Mouse (Mus musculus) Patski (cell line): ENCODE measurements around the gene Mzt1. TPM values are rescaled to one million over a fixed set of nuclear protein-coding genes. Genes with fewer than 3 reads are reported as not detected.

ENCODE experiments used
- ATAC-seq: fragments of 100-300 bp; one replicate; pipeline ENCODE4 v1.8.0; 2021
- CTCF ChIA-PET: fragments of 350-600 bp; sonication (Branson Sonifier 250); formaldehyde crosslinking; loops from one replicate; lab custom pipeline; 2022; ENCODE audit warnings: inconsistent platforms; lab: Charles Lee
- POLR2A ChIA-PET: fragments of 350-600 bp; sonication (Branson Sonifier 250); formaldehyde crosslinking; loops from one replicate; lab custom pipeline; 2022; ENCODE audit warnings: antibody characterized with exemption, inconsistent platforms; lab: Charles Lee
- DNase-seq: peaks from one replicate; pipeline ENCODE4 v3.0.0-alpha.2; 2011; ENCODE audit warnings: low read depth, low spot score
- H3K27me3 ChIP-seq: fragments of 371-371 bp; one replicate; pipeline ENCODE4 v1.5.1; 2021
- CTCF ChIP-seq: fragments of 100-300 bp; IDR thresholded peaks from one replicate; pipeline ENCODE4 v1.5.1; 2021
- in situ Hi-C: fragments of 300-500 bp; cut with MboI; formaldehyde crosslinking; loops from 3 replicates; pipeline ENCODE4 v1.11.1; 2018; ENCODE audit warnings: low pct_unique_long_range_greater_than_20kb, mixed read lengths
- polyA plus RNA-seq: library from polyadenylated mRNA; unstranded; gene quantifications from one replicate; pipeline ENCODE4 v1.2.3, GENCODE M21; 2021

Mzt1 gene
- polyA plus RNA-seq, 1 experiment from 2014 or later, result 40.5 TPM

GRCm38 (mm10) chr14:99010920-99011313 is 35.0 kb downstream of the Mzt1 start:
- in situ Hi-C loops, result loop anchor here (25.0 kb wide), 2 partner anchors 1449 to 1674 kb away; no protein-coding TSS in a partner anchor
- ChIA-PET CTCF (interaction anchor here (1.1 to 1.4 kb wide), 2 partner anchors 12 to 14 kb away, joined by 3 read pairs; no protein-coding TSS in a partner anchor), POLR2A (no interaction called here)
- DNase-seq (no peak), ATAC-seq (no peak)
- peaks cover 3% of the 10 kb centered on the region for H3K27me3 ChIP-seq
- no peak for TF ChIP-seq CTCF

- ATAC-seq, result no peak
Measured at GRCm38 (mm10) chr14:99010224-99010919, 35.6 kb downstream of the Mzt1 start.

GRCm38 (mm10) chr14:98994218-98994617 is 51.7 kb downstream of the Mzt1 start, which contains the start of gene Rpl36a-ps1:
Rpl36a-ps1 (minus strand) TSS chr14:98994318.
- no peak for TF ChIP-seq CTCF
- DNase-seq (no peak), ATAC-seq (no peak)
- POLR2A ChIA-PET, result no interaction called here
- CTCF ChIA-PET, result no interaction called here
- in situ Hi-C loops, result no loop called here
- H3K27me3 ChIP-seq, result peaks cover 5% of the 10 kb centered on the region

More at GRCm38 (mm10) chr14:99010224-99010919, 35.6 kb downstream of the Mzt1 start:
- TF ChIP-seq CTCF, result no peak
- ChIA-PET CTCF (interaction anchor here (1.1 to 1.4 kb wide), 2 partner anchors 11 to 13 kb away, joined by 3 read pairs; no protein-coding TSS in a partner anchor), POLR2A (no interaction called here)
- peaks cover 3% of the 10 kb centered on the region for H3K27me3 ChIP-seq
- no peak for DNase-seq
- in situ Hi-C loops, result loop anchor here (25.0 kb wide), 2 partner anchors 1448 to 1673 kb away; no protein-coding TSS in a partner anchor

GRCm38 (mm10) chr14:98992482-98992881 is 53.5 kb downstream of the Mzt1 start:
- H3K27me3 ChIP-seq, result peaks cover 6% of the 10 kb centered on the region
- in situ Hi-C loops, result no loop called here
- no peak for ATAC-seq
- no peak for TF ChIP-seq CTCF
- DNase-seq, result no peak
- ChIA-PET CTCF (interaction anchor here (1.4 kb wide), 1 partner anchor 42 kb away, joined by 3 read pairs; no protein-coding TSS in a partner anchor), POLR2A (no interaction called here)

GRCm38 (mm10) chr14:98990636-98991035 is 55.3 kb downstream of the Mzt1 start:
- ChIA-PET CTCF (interaction anchor here (0.8 kb wide), 1 partner anchor 1499 kb away, joined by 3 read pairs; no protein-coding TSS in a partner anchor), POLR2A (interaction anchor here (0.6 kb wide), 1 partner anchor 367 kb away, joined by 3 read pairs; no protein-coding TSS in a partner anchor)
- no peak for TF ChIP-seq CTCF
- DNase-seq, result no peak
- in situ Hi-C loops, result no loop called here
- ATAC-seq, result no peak
- H3K27me3 ChIP-seq, result peaks cover 6% of the 10 kb centered on the region

GRCm38 (mm10) chr14:98989818-98990217 is 56.1 kb downstream of the Mzt1 start:
- ChIA-PET POLR2A (interaction anchor here (0.6 kb wide), 1 partner anchor 10 kb away, joined by 4 read pairs; no protein-coding TSS in a partner anchor), CTCF (interaction anchor here (0.8 kb wide), 1 partner anchor 1500 kb away, joined by 3 read pairs; no protein-coding TSS in a partner anchor)
- H3K27me3 ChIP-seq, result peaks cover 6% of the 10 kb centered on the region
- in situ Hi-C loops, result no loop called here
- DNase-seq (no peak), ATAC-seq (no peak)
- no peak for TF ChIP-seq CTCF

Other genes starting within 250 kb of the Mzt1 start
- 0.30 TPM for gene Rpl36a-ps1, start 51.8 kb downstream of the Mzt1 start, polyA plus RNA-seq
- gene Bora, start 88 bp upstream of the Mzt1 start, polyA plus RNA-seq, result 8.5 TPM
- gene Pibf1, start 53.3 kb upstream of the Mzt1 start, polyA plus RNA-seq, result 12.2 TPM
- gene Dis3, start 53.6 kb upstream of the Mzt1 start, polyA plus RNA-seq, result 31.8 TPM